Mouse (Mus musculus): Measurements from ENCODE around the gene 9230110F15Rik. TPM values are rescaled to one million over a fixed set of nuclear protein-coding genes. Genes with fewer than 3 reads are reported as not detected.

Gene 9230110F15Rik
- polyA plus RNA-seq (2015; fragmentation: Nextera tagmentation; extraction: Ambion mirVana), result not detected in 2 replicates

GRCm38 (mm10) chr9:35844050-35844449 lies at the start of gene 9230110F15Rik:
9230110F15Rik (minus strand) TSS chr9:35844150.

GRCm38 (mm10) chr9:35790001-35790400 lies 53.9 kb downstream of the 9230110F15Rik start, which contains the start of the genes Gm27235 and D730048I06Rik:
Gm27235 (minus strand) TSS chr9:35790101.
D730048I06Rik (minus strand) TSS chr9:35790112.

Other genes starting within 250 kb of the 9230110F15Rik start
- not detected in 2 replicates for gene Pate4, start 232.2 kb downstream of the 9230110F15Rik start, polyA plus RNA-seq (2015; fragmentation: Nextera tagmentation; extraction: Ambion mirVana)
- not detected in 2 replicates for gene Pate3, start 195.9 kb downstream of the 9230110F15Rik start, polyA plus RNA-seq (2015; fragmentation: Nextera tagmentation; extraction: Ambion mirVana)
- not detected in 2 replicates for gene Pate1, start 156.8 kb downstream of the 9230110F15Rik start, polyA plus RNA-seq (2015; fragmentation: Nextera tagmentation; extraction: Ambion mirVana)
- not detected in 2 replicates for gene Gm17677, start 103.1 kb downstream of the 9230110F15Rik start, polyA plus RNA-seq (2015; fragmentation: Nextera tagmentation; extraction: Ambion mirVana)
- not detected in 2 replicates for gene Gm17727, start 66.0 kb downstream of the 9230110F15Rik start, polyA plus RNA-seq (2015; fragmentation: Nextera tagmentation; extraction: Ambion mirVana)
- not detected in 2 replicates for gene Gm27235, start 54.0 kb downstream of the 9230110F15Rik start, polyA plus RNA-seq (2015; fragmentation: Nextera tagmentation; extraction: Ambion mirVana)
- not detected in 2 replicates for gene D730048I06Rik, start 54.0 kb downstream of the 9230110F15Rik start, polyA plus RNA-seq (2015; fragmentation: Nextera tagmentation; extraction: Ambion mirVana)
- not detected in 2 replicates for gene 9230113P08Rik, start 64.3 kb upstream of the 9230110F15Rik start, polyA plus RNA-seq (2015; fragmentation: Nextera tagmentation; extraction: Ambion mirVana)

All from urinary bladder, postnatal 0 days (tissue).